Mouse (Mus musculus) liver, adult (tissue): Measurements from ENCODE around the gene Gm20532.

Source experiments
- GATA4 ChIP-seq: IDR thresholded peaks from 2 replicates; pipeline ENCODE4 v1.6.1; 2014; ENCODE audit warnings: mild to moderate bottlenecking, low read length; ENCODE audit not compliant: insufficient replicate concordance

Gm20532 gene

GRCm38 (mm10) chr2:26560506-26560905, 25.9 kb upstream of the Gm20532 start:
- TF ChIP-seq GATA4 = no peak

GRCm38 (mm10) chr2:26561351-26562016, 25.0 kb upstream of the Gm20532 start:
- TF ChIP-seq GATA4 = no peak

- TF ChIP-seq GATA4 = no peak
These were observed 20.2 kb upstream of the Gm20532 start for GRCm38 (mm10) chr2:26566221-26566620.

- TF ChIP-seq GATA4 = no peak
These were observed 16.4 kb upstream of the Gm20532 start for GRCm38 (mm10) chr2:26570034-26570433.

- TF ChIP-seq GATA4 = no peak
These were observed 15.0 kb upstream of the Gm20532 start for GRCm38 (mm10) chr2:26571400-26571799.

- peak; percentile 99 for TF ChIP-seq GATA4
These were observed 14.6 kb upstream of the Gm20532 start for GRCm38 (mm10) chr2:26571826-26572225.

- no peak for TF ChIP-seq GATA4
These were observed 13.0 kb upstream of the Gm20532 start for GRCm38 (mm10) chr2:26573396-26573795.

- no peak for TF ChIP-seq GATA4
These were observed 12.6 kb upstream of the Gm20532 start for GRCm38 (mm10) chr2:26573807-26574206.

GRCm38 (mm10) chr2:26574862-26575261, 11.6 kb upstream of the Gm20532 start:
- TF ChIP-seq GATA4 = no peak

GRCm38 (mm10) chr2:26575378-26575777, 11.1 kb upstream of the Gm20532 start:
- TF ChIP-seq GATA4 = no peak

- TF ChIP-seq GATA4 = no peak
These were observed 10.6 kb upstream of the Gm20532 start for GRCm38 (mm10) chr2:26575865-26576264.

GRCm38 (mm10) chr2:26576462-26576861, 10.0 kb upstream of the Gm20532 start:
- TF ChIP-seq GATA4 = peak; percentile 54; the same call in 1 of the 2 replicates

- TF ChIP-seq GATA4 = peak; percentile 76; the same call in 1 of the 2 replicates
These were observed 8.1 kb upstream of the Gm20532 start for GRCm38 (mm10) chr2:26578369-26578768.

- no peak for TF ChIP-seq GATA4
These were observed 6.7 kb upstream of the Gm20532 start, which contains the start of gene Egfl7 for GRCm38 (mm10) chr2:26579714-26580113. TSS of gene Egfl7 (plus strand) at chr2:26580014.

- peak; percentile 40; the same call in 1 of the 2 replicates for TF ChIP-seq GATA4
These were observed 5.7 kb upstream of the Gm20532 start for GRCm38 (mm10) chr2:26580751-26581150.

GRCm38 (mm10) chr2:26582203-26582602, 4.2 kb upstream of the Gm20532 start:
- TF ChIP-seq GATA4 = no peak

- TF ChIP-seq GATA4 = no peak
These were observed 3.7 kb upstream of the Gm20532 start for GRCm38 (mm10) chr2:26582741-26583140.
